Mouse (Mus musculus): ENCODE measurements around the gene Aasdhppt. TPM values are rescaled to one million over a fixed set of nuclear protein-coding genes. Genes with fewer than 3 reads are reported as not detected.

Gene Aasdhppt
- total RNA-seq, 1 experiment from 2014 or later: 11.5 TPM

Other genes with a start within 250 kb of the Aasdhppt start
- gene Kbtbd3, start 362 bp upstream of the Aasdhppt start, total RNA-seq (2017): 4.0 and 4.9 TPM in 2 replicates
- 11.8 and 12.6 TPM in 2 replicates for gene Msantd4, start 67.1 kb upstream of the Aasdhppt start, total RNA-seq (2017)